Mouse (Mus musculus): ENCODE measurements around the gene Ckap5.

GRCm38 (mm10) chr2:91526294-91527146 lies at the start of gene Ckap5:
- TF ChIP-seq USF1 (IDR thresholded peaks at IDR 0.05; ENCODE audit: low read depth) (peak; percentile 66), POLR2A (IDR thresholded peaks at IDR 0.05; ENCODE audit: insufficient read length, low read depth) (peak; percentile 54), SRF (IDR thresholded peaks at IDR 0.05; ENCODE audit: control insufficient read depth, insufficient read length, low read depth) (no peak), MYOD1 (IDR thresholded peaks at IDR 0.05; ENCODE audit: control insufficient read depth in 1 of 3, insufficient read length in 2 of 3, low read depth in 2 of 3) (peak in 2 of 3 experiments; percentile 29 to 38), TCF12 (IDR thresholded peaks at IDR 0.05; ENCODE audit: insufficient read depth, poor library complexity, severe bottlenecking) (no peak), MAX (IDR thresholded peaks at IDR 0.05; ENCODE audit: low read depth) (no peak)
